Mouse (Mus musculus): ENCODE results near the gene Slc16a9.

Gene Slc16a9

DNA sequence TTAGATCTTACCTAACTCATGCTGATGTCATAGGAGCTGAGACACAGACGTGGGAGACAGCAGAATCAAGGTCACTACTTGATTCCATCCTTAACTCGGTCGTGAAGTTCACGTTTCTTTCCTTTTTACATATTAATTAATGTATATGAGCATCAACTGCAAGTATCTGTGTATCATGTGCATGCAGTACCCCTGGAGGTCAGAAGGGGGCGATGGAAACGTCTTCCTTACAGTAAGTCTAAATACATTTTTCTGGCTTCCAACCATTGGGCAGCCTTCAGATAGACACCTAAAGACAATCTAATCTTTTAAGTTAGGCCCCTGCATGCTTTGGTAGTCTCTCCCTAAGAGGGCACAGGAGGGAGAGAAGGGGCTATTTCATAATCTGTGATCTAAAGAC lies 58.3 kb downstream of the Slc16a9 start:
- DNase-seq (ENCODE audit: low spot score): no peak

DNA sequence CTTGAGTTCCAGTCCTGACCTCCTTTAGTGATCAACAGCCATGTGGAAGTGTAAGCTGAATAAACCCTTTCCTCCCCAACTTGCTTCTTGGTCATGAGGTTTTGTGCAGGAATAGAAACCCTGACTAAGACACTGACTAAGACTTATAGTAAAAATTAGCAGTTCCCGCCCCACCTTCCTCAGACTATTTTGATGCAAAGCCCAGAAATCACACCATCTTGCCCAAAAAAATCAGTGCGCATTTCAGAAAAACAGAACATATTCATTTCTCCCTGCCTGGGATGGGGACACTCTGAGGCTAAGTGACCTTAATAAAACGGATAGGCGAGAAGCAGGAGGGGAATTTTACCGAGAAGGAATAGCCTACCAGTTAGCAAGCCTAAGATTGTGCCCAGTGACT lies 60.8 kb downstream of the Slc16a9 start:
- no peak for DNase-seq (ENCODE audit: low spot score)

DNA sequence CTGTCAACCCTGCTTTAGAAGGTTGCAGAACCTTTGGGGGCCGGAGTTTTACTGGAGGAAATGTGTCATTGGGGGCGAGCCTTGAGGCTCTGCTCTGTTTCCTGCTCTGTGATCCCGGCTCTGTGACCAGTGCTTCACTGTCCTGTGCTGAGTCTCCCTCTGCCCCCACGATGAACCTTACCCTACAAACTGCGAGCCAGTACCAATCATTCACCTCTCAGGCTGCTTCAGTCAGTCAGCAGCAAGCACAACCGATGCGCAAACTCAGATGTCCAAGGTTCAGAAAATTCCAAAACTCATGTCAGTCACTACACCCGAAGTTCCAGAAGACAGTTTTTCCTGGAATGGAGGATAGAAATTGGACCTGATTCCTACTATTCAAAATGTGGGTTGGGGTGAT lies 64.5 kb downstream of the Slc16a9 start:
- DNase-seq (ENCODE audit: low spot score): no peak

DNA sequence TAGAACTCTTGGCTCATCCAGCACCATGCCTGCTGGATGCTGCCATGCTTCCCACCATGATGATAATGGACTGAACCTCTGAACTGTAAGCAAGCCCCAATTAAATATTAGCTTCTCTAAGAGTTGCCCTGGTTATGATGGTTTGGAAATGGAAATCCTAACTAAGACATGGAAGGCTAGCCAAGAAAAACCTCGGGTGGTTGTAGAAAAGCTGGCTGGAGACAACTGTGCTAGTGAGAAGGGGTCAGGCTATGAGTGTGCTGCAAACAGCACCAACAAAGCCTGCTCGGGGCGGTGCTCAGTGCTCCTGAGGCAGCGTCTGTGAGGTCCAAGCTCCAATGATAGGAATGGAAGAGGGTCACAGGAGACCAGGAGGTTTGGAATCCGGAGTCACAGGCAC lies 65.7 kb downstream of the Slc16a9 start:
- no peak for DNase-seq (ENCODE audit: low spot score)

DNA sequence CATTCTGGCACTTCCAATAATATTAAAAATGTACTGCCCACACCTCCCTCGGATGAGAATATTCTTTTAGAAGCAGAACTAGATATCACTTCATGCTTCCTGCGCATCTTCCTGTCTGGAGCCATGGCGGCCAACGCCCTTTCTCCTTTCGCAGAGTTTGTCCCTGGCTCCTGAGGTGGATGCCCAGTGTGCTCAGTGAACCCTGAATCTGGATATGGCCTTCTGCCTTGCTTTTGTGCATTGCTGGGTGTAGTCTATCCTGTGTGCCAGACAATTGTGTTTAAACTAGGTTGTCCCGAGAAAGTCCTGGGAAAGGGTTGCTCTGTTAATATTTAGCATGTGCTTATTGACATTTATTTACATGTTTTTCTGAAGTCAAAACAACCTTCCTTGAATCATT lies 71.0 kb downstream of the Slc16a9 start:
- DNase-seq (ENCODE audit: low spot score): no peak

DNA sequence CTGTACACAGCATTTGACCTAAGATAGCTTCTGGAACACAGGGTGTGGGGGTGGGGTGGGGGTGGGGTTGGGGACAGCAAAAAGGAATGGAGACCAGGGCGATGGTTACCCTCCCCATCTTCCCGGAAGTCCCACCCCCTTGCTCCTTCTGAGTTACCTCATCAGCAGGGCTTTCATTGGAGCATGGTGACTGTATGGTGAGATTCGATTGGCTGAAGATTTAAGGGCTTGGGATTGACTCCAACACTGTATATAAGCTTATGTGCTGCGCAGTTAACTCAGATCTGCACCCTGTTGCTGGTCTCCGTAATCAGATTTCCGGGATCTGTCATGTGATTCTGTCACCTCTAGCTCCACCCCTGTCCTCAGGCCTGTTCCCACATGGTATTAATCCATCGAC lies 72.0 kb downstream of the Slc16a9 start:
- no peak for DNase-seq (ENCODE audit: low spot score)

DNA sequence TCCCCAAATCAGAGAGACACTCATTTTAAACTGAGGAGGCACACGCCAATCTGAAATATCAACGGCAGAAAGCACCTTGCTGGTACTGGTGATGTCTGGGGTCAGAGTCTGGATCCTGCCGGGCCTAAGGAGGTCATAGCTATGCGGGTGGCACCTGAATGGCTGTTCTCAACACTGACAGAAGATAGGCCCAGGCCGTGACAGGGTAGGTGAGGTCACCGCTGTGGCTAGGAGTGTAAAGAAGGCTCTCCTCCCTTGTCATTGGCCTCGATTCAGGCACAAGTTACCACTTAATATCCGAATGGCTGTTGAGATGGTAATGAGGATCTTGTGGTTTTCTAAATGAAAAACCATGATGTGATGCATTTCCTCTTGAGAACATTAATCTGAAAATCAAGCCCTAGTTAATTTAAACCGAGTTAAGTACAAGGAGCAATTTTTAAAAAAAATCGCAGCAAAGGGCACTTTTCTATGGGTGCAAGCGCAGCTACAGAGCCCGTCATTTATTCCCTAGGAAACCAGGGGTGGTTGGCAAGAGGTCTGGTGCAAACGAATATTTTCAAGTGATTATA lies 72.6 kb downstream of the Slc16a9 start:
- DNase-seq (ENCODE audit: low spot score): no peak

DNA sequence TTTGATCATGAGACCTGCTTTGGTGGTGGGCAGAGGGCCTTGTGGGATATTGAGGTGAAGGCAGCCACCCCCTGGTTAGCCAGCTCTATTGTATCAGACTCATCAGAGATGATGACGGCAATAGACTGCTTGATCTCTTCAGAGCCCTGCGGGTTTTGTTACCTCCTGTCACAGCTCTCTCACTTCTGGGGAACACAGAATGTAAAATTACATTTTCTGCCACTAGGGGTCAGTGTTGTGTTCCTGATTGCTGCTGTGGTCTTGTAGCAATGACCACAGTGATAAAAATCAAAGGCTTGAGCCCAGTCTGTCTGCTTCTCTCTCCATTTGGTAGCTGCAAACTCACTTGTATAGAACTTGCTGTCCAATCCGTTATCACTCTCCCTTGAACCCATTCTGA lies 73.7 kb downstream of the Slc16a9 start:
- DNase-seq (ENCODE audit: low spot score): peak; percentile 36

DNA sequence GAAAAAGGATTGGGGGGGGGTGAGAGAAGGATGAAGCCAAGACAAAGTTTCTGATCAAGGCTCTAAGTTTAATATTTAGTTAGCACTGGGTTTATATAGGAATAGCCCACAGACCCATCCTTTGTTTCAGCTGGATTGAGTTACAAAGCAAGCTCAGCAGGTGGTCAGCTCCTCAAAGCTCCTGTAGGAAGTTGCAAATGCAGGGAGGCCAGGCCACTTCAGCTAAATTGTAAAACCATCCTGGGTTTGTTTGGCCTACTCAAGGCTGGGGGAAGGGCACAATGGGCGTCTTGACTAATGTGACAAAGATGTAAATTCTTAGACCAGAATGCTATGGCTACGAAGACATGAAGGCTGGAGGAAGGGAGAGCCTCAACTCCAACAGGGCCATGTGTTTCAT lies 80.6 kb downstream of the Slc16a9 start:
- DNase-seq (ENCODE audit: low spot score): no peak

DNA sequence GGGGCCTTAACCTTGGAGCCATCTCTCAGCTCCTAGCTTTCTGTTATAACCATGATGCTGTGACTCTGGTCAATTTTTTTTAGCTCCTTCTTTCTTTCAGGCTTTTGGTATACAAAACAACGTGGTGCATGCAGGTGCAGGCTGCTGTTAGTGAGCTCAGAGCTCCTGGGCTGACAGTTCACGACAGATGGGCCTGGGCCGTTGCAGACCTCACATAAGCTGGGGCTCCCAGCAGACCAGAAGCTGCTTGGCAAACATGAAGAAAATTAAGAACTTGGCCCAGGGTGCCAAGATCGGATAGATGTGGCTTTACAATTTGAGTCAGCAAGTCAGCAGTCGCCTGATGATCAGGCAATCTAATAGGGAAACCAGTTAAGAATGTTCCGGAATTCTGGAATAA lies 82.4 kb downstream of the Slc16a9 start:
- no peak for DNase-seq (ENCODE audit: low spot score)

DNA sequence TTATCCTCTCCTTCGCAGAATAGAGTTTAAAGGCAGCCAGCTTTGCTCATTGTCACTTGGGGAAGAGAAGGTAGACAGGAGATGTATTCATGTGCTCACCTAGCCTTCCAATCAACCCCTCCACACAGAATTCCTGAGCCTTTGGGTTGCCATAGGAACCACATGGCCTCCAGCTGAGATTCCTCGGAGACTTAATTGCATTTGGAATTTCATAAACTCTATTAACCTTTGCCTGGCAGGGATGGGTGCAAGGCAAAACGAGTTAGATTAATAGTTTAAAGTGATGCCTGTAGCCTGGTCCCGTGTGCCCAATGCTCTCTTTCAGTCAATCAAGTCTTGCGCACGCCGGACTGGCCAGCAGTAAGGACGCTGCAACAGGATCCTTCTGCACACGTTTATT lies 83.2 kb downstream of the Slc16a9 start:
- DNase-seq (ENCODE audit: low spot score): no peak
